Mouse (Mus musculus) heart, adult 2 months (tissue): ENCODE data around the gene Prnp. TPM values are rescaled to one million over a fixed set of nuclear protein-coding genes. Genes with fewer than 3 reads are reported as not detected.

Source experiments
- DNase-seq, 2 experiments: peaks; one replicate each; pipeline ENCODE4 v3.0.0; 2021
- H3K27ac ChIP-seq: fragments of 200-600 bp; 2 replicates; pipeline ENCODE4 v1.8.1; 2022
- H3K27me3 ChIP-seq: fragments of 200-500 bp; 2 replicates; pipeline ENCODE4 v1.6.1; 2012; ENCODE audit warnings: mild to moderate bottlenecking, low read length, inconsistent platforms, mixed read lengths; ENCODE audit not compliant: control insufficient read depth, insufficient read depth
- H3K36me3 ChIP-seq: fragments of 200-500 bp; 2 replicates; pipeline ENCODE4 v1.6.1; 2012; ENCODE audit warnings: low read length, inconsistent platforms; ENCODE audit not compliant: control insufficient read depth, insufficient read depth
- H3K4me1 ChIP-seq: fragments of 200-500 bp; 2 replicates; pipeline ENCODE4 v1.6.1; 2011; ENCODE audit warnings: low read length; ENCODE audit not compliant: control insufficient read depth, insufficient read depth
- H3K4me3 ChIP-seq: fragments of 200-600 bp; 2 replicates; pipeline ENCODE4 v1.8.1; 2022
- H3K79me2 ChIP-seq: fragments of 200-500 bp; replicated peaks from 2 replicates; pipeline ENCODE4 v1.6.1; 2012; ENCODE audit warnings: mild to moderate bottlenecking, inconsistent platforms, low read length, moderate library complexity, mixed read lengths; ENCODE audit not compliant: control insufficient read depth, insufficient read depth
- H3K9ac ChIP-seq: fragments of 200-500 bp; 2 replicates; pipeline ENCODE4 v1.6.1; 2012; ENCODE audit warnings: low read depth, mild to moderate bottlenecking, control low read depth, inconsistent platforms, low read length, mixed read lengths
- CTCF ChIP-seq: fragments of 200-600 bp; IDR thresholded peaks from 2 replicates; pipeline ENCODE4 v1.8.1; 2022; ENCODE audit warnings: antibody characterized with exemption, mild to moderate bottlenecking, moderate library complexity
- EP300 ChIP-seq: fragments of 200-500 bp; IDR thresholded peaks from 2 replicates; pipeline ENCODE4 v1.6.1; 2011; ENCODE audit warnings: low read depth, low read length, control low read depth; ENCODE audit not compliant: insufficient read depth
- POLR2A ChIP-seq: fragments of 200-500 bp; IDR thresholded peaks from 2 replicates; pipeline ENCODE4 v1.6.1; 2011; ENCODE audit warnings: mild to moderate bottlenecking, low read depth, low read length, control low read depth; ENCODE audit not compliant: insufficient read depth
- WGBS: fragments of 180-500 bp; shearing (Covaris S2); methylation state at CpG from one replicate; pipeline ENCODE4 v1.1.7; 2018; 5-methylcytosine and 5-hydroxymethylcytosine counted together
- intact Hi-C: fragments of 180-260 bp; cut with DNase I; formaldehyde crosslinking; loops from one replicate; pipeline ENCODE4 v1.15.1; 2025
- polyA plus RNA-seq: library from polyadenylated mRNA; depleted of rRNA; stranded (reverse); fragments of >200 nt; gene quantifications from 2 replicates; pipeline ENCODE4 v1.2.3, GENCODE M21; 2012
- total RNA-seq, 2 experiments: library from RNA; stranded (reverse); gene quantifications; 2 replicates each; pipeline ENCODE4 v1.2.3; 2021

Gene Prnp
- total and polyA plus RNA-seq, 3 experiments, result 101 to 129 (median 109) TPM

- H3K27me3 ChIP-seq, result no peaks in the 10 kb centered on the region
- WGBS, result 52% methylated on average over 3 of the region's 3 CpGs
- H3K9ac ChIP-seq, result no peak overlapping the region
- DNase-seq, result no peak
- peaks cover 2% of the 10 kb centered on the region for H3K4me1 ChIP-seq
- no peaks in the 10 kb centered on the region for H3K79me2 ChIP-seq
- no peak overlapping the region for H3K27ac ChIP-seq
- intact Hi-C loops, result loop anchor here (2.0 to 10.0 kb wide), 2 partner anchors 112 to 386 kb away; no protein-coding TSS in a partner anchor
- no peak for TF ChIP-seq EP300
- TF ChIP-seq CTCF, result no peak
- TF ChIP-seq POLR2A, result no peak
- no peaks in the 10 kb centered on the region for H3K36me3 ChIP-seq
- H3K4me3 ChIP-seq, result no peak overlapping the region
Observed at GRCm38 (mm10) chr2:131940506-131940905, 30.8 kb downstream of the Prnp start.

- intact Hi-C loops, result loop anchor here (2.0 to 10.0 kb wide), 2 partner anchors 113 to 387 kb away; no protein-coding TSS in a partner anchor
- DNase-seq, result no peak
Observed at GRCm38 (mm10) chr2:131941501-131941900, 31.8 kb downstream of the Prnp start.

GRCm38 (mm10) chr2:131944370-131944769 lies 34.6 kb downstream of the Prnp start:
- Histone ChIP-seq H3K27me3 (no peaks in the 10 kb centered on the region), H3K36me3 (no peaks in the 10 kb centered on the region), H3K79me2 (no peaks in the 10 kb centered on the region), H3K4me1 (peaks cover 2% of the 10 kb centered on the region; the same call in 1 of the 2 replicates), H3K27ac (no peak overlapping the region), H3K9ac (no peak overlapping the region), H3K4me3 (no peak overlapping the region)
- intact Hi-C loops, result loop anchor here (10.0 kb wide), 1 partner anchor 390 kb away; no protein-coding TSS in a partner anchor
- WGBS, result 47% methylated on average over 1 of the region's 1 CpGs
- TF ChIP-seq CTCF (no peak), POLR2A (no peak), EP300 (no peak)
- DNase-seq, result no peak

More at GRCm38 (mm10) chr2:131941501-131941900, 31.8 kb downstream of the Prnp start:
- Histone ChIP-seq H3K36me3 (no peaks in the 10 kb centered on the region), H3K4me1 (no peaks in the 10 kb centered on the region; the same call in 1 of the 2 replicates), H3K27ac (no peak overlapping the region), H3K79me2 (no peaks in the 10 kb centered on the region), H3K27me3 (no peaks in the 10 kb centered on the region), H3K4me3 (no peak overlapping the region), H3K9ac (no peak overlapping the region)
- no peak for TF ChIP-seq CTCF
- no peak for TF ChIP-seq POLR2A
- no peak for TF ChIP-seq EP300
- 94% methylated on average over 6 of the region's 6 CpGs for WGBS

- H3K4me1 ChIP-seq, result peaks cover 2% of the 10 kb centered on the region; the same call in 1 of the 2 replicates
- no peak for DNase-seq
- no peaks in the 10 kb centered on the region for H3K79me2 ChIP-seq
- 43% methylated on average over 8 of the region's 8 CpGs for WGBS
- intact Hi-C loops, result loop anchor here (10.0 kb wide), 1 partner anchor 390 kb away; no protein-coding TSS in a partner anchor
- no peaks in the 10 kb centered on the region for H3K27me3 ChIP-seq
- H3K27ac ChIP-seq, result no peak overlapping the region
- H3K9ac ChIP-seq, result no peak overlapping the region
- no peaks in the 10 kb centered on the region for H3K36me3 ChIP-seq
- no peak for TF ChIP-seq CTCF
- no peak for TF ChIP-seq POLR2A
- TF ChIP-seq EP300, result no peak
- H3K4me3 ChIP-seq, result no peak overlapping the region
Observed at GRCm38 (mm10) chr2:131945225-131945624, 35.5 kb downstream of the Prnp start.

- intact Hi-C loops, result loop anchor here (10.0 kb wide), 1 partner anchor 391 kb away; no protein-coding TSS in a partner anchor
- Histone ChIP-seq H3K4me3 (no peak overlapping the region), H3K27ac (no peak overlapping the region), H3K79me2 (no peaks in the 10 kb centered on the region), H3K27me3 (no peaks in the 10 kb centered on the region), H3K4me1 (peaks cover 2% of the 10 kb centered on the region; the same call in 1 of the 2 replicates), H3K36me3 (no peaks in the 10 kb centered on the region), H3K9ac (no peak overlapping the region)
- 57% methylated on average over 6 of the region's 6 CpGs for WGBS
- TF ChIP-seq EP300, result no peak
- TF ChIP-seq POLR2A, result no peak
- no peak for TF ChIP-seq CTCF
- DNase-seq, result no peak
Observed at GRCm38 (mm10) chr2:131945765-131946164, 36.0 kb downstream of the Prnp start.

GRCm38 (mm10) chr2:131946351-131946750 lies 36.6 kb downstream of the Prnp start:
- no peaks in the 10 kb centered on the region for H3K36me3 ChIP-seq
- H3K4me3 ChIP-seq, result no peak overlapping the region
- H3K27ac ChIP-seq, result no peak overlapping the region
- peak in 1 of 2 experiments; percentile 9 for DNase-seq
- intact Hi-C loops, result loop anchor here (10.0 kb wide), 1 partner anchor 392 kb away; no protein-coding TSS in a partner anchor
- H3K4me1 ChIP-seq, result peaks cover 2% of the 10 kb centered on the region; the same call in 1 of the 2 replicates
- no peaks in the 10 kb centered on the region for H3K79me2 ChIP-seq
- no peak overlapping the region for H3K9ac ChIP-seq
- 96% methylated on average over 16 of the region's 16 CpGs for WGBS
- TF ChIP-seq POLR2A (no peak), CTCF (no peak), EP300 (no peak)
- no peaks in the 10 kb centered on the region for H3K27me3 ChIP-seq
